Mouse (Mus musculus) heart, embryonic 13.5 days (tissue): ENCODE data around the gene Ankrd11. TPM values are rescaled to one million over a fixed set of nuclear protein-coding genes. Genes with fewer than 3 reads are reported as not detected.

Experiments
- ATAC-seq: fragments of 200-750 bp; cut with Nextera tagmentation; 2 replicates; pipeline ENCODE4 v1.8.0; 2017; ENCODE audit warnings: moderate TSS enrichment; ENCODE audit not compliant: insufficient number of reproducible peaks, low FRiP score, low TSS enrichment; ENCODE audit errors: extremely low read depth
- H3K27ac ChIP-seq: fragments of 300-500 bp; sonication (generic); replicated peaks from 2 replicates; pipeline ENCODE4 v1.5.1; 2015; ENCODE audit warnings: moderate library complexity, mild to moderate bottlenecking, inconsistent platforms
- H3K27me3 ChIP-seq: fragments of 300-500 bp; sonication (generic); replicated peaks from 2 replicates; pipeline ENCODE4 v1.6.1; 2015; ENCODE audit warnings: mild to moderate bottlenecking, inconsistent platforms
- H3K36me3 ChIP-seq: fragments of 300-500 bp; sonication (generic); 2 replicates; pipeline ENCODE4 v1.6.1; 2015; ENCODE audit warnings: mild to moderate bottlenecking, inconsistent platforms
- H3K4me1 ChIP-seq: fragments of 300-500 bp; sonication (generic); 2 replicates; pipeline ENCODE4 v1.6.1; 2015; ENCODE audit warnings: inconsistent platforms
- H3K4me2 ChIP-seq: fragments of 300-500 bp; sonication (generic); 2 replicates; pipeline ENCODE4 v1.6.1; 2015; ENCODE audit warnings: inconsistent platforms, mild to moderate bottlenecking, moderate library complexity
- H3K4me3 ChIP-seq: fragments of 300-500 bp; sonication (generic); 2 replicates; pipeline ENCODE4 v1.5.1; 2015; ENCODE audit warnings: moderate library complexity, mild to moderate bottlenecking, inconsistent platforms
- H3K9ac ChIP-seq: fragments of 300-500 bp; sonication (generic); 2 replicates; pipeline ENCODE4 v1.6.1; 2015; ENCODE audit warnings: inconsistent platforms, mild to moderate bottlenecking, moderate library complexity
- H3K9me3 ChIP-seq: fragments of 300-500 bp; sonication (generic); 2 replicates; pipeline ENCODE4 v1.6.1; 2016; ENCODE audit warnings: inconsistent platforms
- WGBS: fragments of 180-500 bp; shearing (Covaris S2); methylation state at CpG from one replicate; pipeline ENCODE4 v1.1.7; 2015; ENCODE audit warnings: mixed read lengths; 5-methylcytosine and 5-hydroxymethylcytosine counted together
- polyA plus RNA-seq: library from polyadenylated mRNA; unstranded; fragments of >200 nt; fragmentation: Nextera tagmentation; extraction: Ambion mirVana; gene quantifications from 2 replicates; pipeline ENCODE4 v1.2.1, GENCODE M21; 2015

Ankrd11 gene
- polyA plus RNA-seq, 1 experiment from 2014 or later, result 18.8 TPM

GRCm38 (mm10) chr8:123024226-123024625, 17.9 kb downstream of the Ankrd11 start:
- Histone ChIP-seq H3K9ac (no peak overlapping the region), H3K27ac (no peak overlapping the region), H3K4me2 (no peak overlapping the region), H3K27me3 (no peaks in the 10 kb centered on the region), H3K4me1 (peaks cover 52% of the 10 kb centered on the region), H3K36me3 (peaks cover 5% of the 10 kb centered on the region; the same call in 1 of the 2 replicates), H3K9me3 (no peaks in the 10 kb centered on the region), H3K4me3 (no peak overlapping the region)
- no peak for ATAC-seq
- 93% methylated on average over 2 of the region's 2 CpGs for WGBS

DNA sequence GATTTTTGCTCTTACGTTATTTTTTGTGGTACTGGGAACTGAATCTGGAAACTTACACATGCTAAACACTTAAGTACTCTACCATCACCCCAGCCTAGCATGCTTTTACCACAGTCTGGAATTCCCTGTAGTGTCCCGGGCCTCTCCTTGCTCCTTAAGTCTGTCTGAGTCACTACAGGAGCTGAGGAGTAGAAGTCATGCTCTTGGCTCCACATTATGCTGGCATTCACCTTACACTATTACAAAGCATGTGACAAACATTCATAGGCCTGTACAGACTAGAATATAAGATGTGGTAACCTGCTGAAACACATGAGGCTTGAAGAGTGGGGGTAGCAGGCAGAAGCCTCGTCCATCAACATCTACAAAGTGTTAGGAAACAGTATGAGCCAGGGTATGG, 19.4 kb downstream of the Ankrd11 start:
- no peaks in the 10 kb centered on the region for H3K9me3 ChIP-seq
- H3K4me2 ChIP-seq, result no peak overlapping the region
- H3K4me3 ChIP-seq, result no peak overlapping the region
- peaks cover 5% of the 10 kb centered on the region; the same call in 1 of the 2 replicates for H3K36me3 ChIP-seq
- no peak overlapping the region for H3K27ac ChIP-seq
- ATAC-seq, result no peak
- no peak overlapping the region for H3K9ac ChIP-seq
- peaks cover 62% of the 10 kb centered on the region for H3K4me1 ChIP-seq
- 59% methylated on average over 3 of the region's 3 CpGs for WGBS
- no peaks in the 10 kb centered on the region for H3K27me3 ChIP-seq

DNA sequence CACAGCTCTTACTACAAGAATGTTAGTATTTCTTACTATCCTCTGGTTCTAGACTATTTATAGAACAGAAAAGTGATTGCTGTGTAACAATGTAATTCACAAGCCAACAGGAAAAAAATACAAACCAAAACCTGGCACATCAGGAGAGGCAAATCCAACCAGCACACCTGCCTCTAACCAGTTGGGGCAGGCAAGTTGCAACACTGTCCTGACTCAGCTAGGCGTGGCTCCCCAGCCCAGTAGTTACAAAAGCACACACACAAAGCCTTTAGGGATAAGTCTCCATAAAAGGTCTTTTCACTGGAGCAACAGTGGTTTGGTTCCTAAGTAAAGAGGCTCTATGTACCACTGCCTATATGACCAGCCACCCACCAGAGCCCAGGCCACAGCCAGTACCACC, 20.8 kb downstream of the Ankrd11 start:
- Histone ChIP-seq H3K36me3 (peaks cover 11% of the 10 kb centered on the region), H3K9me3 (no peaks in the 10 kb centered on the region), H3K4me3 (no peak overlapping the region), H3K9ac (peak overlapping the region; percentile 24; the same call in 1 of the 2 replicates), H3K27ac (peak overlapping the region; percentile 33), H3K4me2 (no peak overlapping the region), H3K27me3 (no peaks in the 10 kb centered on the region), H3K4me1 (peaks cover 69% of the 10 kb centered on the region)
- WGBS, result 74% methylated on average over 1 of the region's 1 CpGs
- no peak for ATAC-seq

DNA sequence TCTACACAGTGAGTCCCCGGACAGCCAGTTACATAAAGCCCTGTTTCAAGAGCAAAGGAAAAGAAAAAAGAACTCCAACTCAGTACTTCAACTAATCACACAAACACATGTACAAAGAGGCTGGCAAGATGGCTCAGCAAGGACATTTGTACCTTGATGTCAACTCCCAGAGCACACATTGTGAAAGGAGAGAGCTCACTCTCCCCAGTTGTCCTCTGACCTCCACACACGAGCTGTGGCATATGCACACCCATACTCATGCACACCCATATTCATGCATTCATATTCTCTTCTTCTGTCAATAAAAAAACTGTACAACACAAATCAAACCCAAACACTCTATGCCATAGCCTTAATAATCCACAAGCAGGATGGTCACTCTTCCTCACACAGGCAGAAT, 21.2 kb downstream of the Ankrd11 start:
- H3K27ac ChIP-seq, result peak overlapping the region; percentile 33; the same call in 1 of the 2 replicates
- H3K4me3 ChIP-seq, result no peak overlapping the region
- ATAC-seq, result no peak
- H3K27me3 ChIP-seq, result no peaks in the 10 kb centered on the region
- 63% methylated on average over 2 of the region's 2 CpGs for WGBS
- peaks cover 11% of the 10 kb centered on the region for H3K36me3 ChIP-seq
- H3K9me3 ChIP-seq, result no peaks in the 10 kb centered on the region
- no peak overlapping the region for H3K9ac ChIP-seq
- no peak overlapping the region for H3K4me2 ChIP-seq
- H3K4me1 ChIP-seq, result peaks cover 69% of the 10 kb centered on the region

GRCm38 (mm10) chr8:123020084-123020483, 22.0 kb downstream of the Ankrd11 start:
- Histone ChIP-seq H3K36me3 (peaks cover 11% of the 10 kb centered on the region), H3K27ac (no peak overlapping the region), H3K27me3 (no peaks in the 10 kb centered on the region), H3K4me1 (peaks cover 75% of the 10 kb centered on the region), H3K4me3 (no peak overlapping the region), H3K9ac (no peak overlapping the region), H3K9me3 (no peaks in the 10 kb centered on the region), H3K4me2 (no peak overlapping the region)
- WGBS, result 66% methylated on average over 2 of the region's 2 CpGs
- ATAC-seq, result no peak

GRCm38 (mm10) chr8:123018484-123019164, 23.5 kb downstream of the Ankrd11 start:
- no peak overlapping the region for H3K27ac ChIP-seq
- H3K4me2 ChIP-seq, result no peak overlapping the region
- peaks cover 6% of the 10 kb centered on the region for H3K36me3 ChIP-seq
- H3K9me3 ChIP-seq, result no peaks in the 10 kb centered on the region
- H3K9ac ChIP-seq, result no peak overlapping the region
- ATAC-seq, result no peak
- H3K27me3 ChIP-seq, result no peaks in the 10 kb centered on the region
- no peak overlapping the region for H3K4me3 ChIP-seq
- 70% methylated on average over 4 of the region's 4 CpGs for WGBS
- peaks cover 88% of the 10 kb centered on the region for H3K4me1 ChIP-seq

DNA sequence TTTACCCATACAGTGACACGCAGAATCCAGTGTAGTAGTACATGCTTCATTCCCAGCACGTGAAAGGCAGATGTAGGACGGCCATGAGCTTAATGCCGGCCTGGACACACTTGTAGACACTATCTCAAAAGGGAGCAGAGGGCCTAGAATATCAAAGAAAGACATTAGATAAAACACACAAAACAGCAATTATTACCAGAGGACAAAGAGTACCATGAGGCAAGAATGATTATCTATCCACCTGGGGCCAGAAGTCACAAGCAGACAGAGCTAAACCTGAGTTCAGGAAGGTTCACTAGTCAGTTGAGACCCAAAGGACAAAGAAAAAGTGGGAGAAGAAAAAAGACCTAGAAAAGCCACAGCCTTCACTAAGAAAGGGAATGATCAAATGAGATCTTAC, 24.9 kb downstream of the Ankrd11 start:
- Histone ChIP-seq H3K9me3 (no peaks in the 10 kb centered on the region), H3K4me2 (no peak overlapping the region), H3K9ac (no peak overlapping the region), H3K4me3 (no peak overlapping the region), H3K27me3 (no peaks in the 10 kb centered on the region), H3K4me1 (peaks cover 77% of the 10 kb centered on the region), H3K27ac (no peak overlapping the region), H3K36me3 (peaks cover 11% of the 10 kb centered on the region)
- no peak for ATAC-seq
- 85% methylated on average over 4 of the region's 4 CpGs for WGBS

DNA sequence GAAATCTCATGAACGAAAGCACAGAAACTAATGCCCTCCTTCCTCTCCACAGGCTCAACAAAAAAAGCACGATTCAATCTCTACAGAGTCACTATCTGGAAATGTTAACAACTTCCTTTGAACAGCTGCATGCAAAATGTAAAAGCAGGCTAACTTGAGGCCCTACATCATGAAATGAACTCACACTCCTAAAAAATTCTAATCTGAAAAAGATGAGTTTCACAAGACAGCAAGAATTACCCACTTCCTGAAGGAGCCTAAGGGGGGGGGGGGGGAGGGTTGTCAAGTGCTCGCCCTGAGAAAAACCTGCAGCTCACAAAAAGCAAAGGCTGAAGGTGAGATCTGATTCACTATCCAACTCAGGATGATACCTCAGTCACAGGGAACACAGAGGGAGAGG, 27.0 kb downstream of the Ankrd11 start:
- 41% methylated on average over 3 of the region's 3 CpGs for WGBS
- H3K4me3 ChIP-seq, result no peak overlapping the region
- H3K9ac ChIP-seq, result no peak overlapping the region
- no peaks in the 10 kb centered on the region for H3K27me3 ChIP-seq
- H3K36me3 ChIP-seq, result peaks cover 11% of the 10 kb centered on the region
- H3K4me2 ChIP-seq, result no peak overlapping the region
- H3K9me3 ChIP-seq, result no peaks in the 10 kb centered on the region
- H3K27ac ChIP-seq, result no peak overlapping the region
- ATAC-seq, result no peak
- H3K4me1 ChIP-seq, result peaks cover 64% of the 10 kb centered on the region

DNA sequence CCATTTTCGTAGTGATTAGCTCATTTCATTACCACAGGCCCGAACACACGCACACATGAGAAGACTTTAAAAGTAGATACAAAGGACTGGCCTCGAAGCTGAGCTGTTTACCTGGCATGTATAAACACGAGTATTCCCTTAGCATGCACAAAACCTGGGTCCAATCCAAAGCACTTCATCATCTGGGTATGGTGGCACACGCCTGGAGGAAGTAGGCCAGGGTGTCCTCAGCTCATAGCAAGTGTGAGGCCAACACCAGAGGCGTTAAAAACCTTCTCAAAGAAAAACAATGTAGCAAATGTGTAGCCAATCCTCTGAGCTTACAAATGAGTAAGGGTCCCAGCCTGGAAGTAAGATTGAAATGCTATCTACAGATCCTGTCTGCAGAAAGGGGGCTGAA, 27.6 kb downstream of the Ankrd11 start:
- H3K4me2 ChIP-seq, result no peak overlapping the region

GRCm38 (mm10) chr8:123011321-123011720, 30.8 kb downstream of the Ankrd11 start:
- Histone ChIP-seq H3K4me2 (no peak overlapping the region), H3K9me3 (no peaks in the 10 kb centered on the region), H3K4me3 (no peak overlapping the region), H3K27me3 (no peaks in the 10 kb centered on the region), H3K36me3 (peaks cover 11% of the 10 kb centered on the region; the same call in 1 of the 2 replicates), H3K4me1 (peaks cover 66% of the 10 kb centered on the region), H3K27ac (no peak overlapping the region), H3K9ac (no peak overlapping the region)
- no peak for ATAC-seq

More for the DNA sequence above, 27.6 kb downstream of the Ankrd11 start:
- peaks cover 16% of the 10 kb centered on the region for H3K36me3 ChIP-seq
- no peaks in the 10 kb centered on the region for H3K9me3 ChIP-seq
- ATAC-seq, result no peak
- no peaks in the 10 kb centered on the region for H3K27me3 ChIP-seq
- WGBS, result 78% methylated on average over 7 of the region's 7 CpGs
- H3K4me1 ChIP-seq, result peaks cover 66% of the 10 kb centered on the region
- no peak overlapping the region for H3K4me3 ChIP-seq
- H3K27ac ChIP-seq, result no peak overlapping the region
- H3K9ac ChIP-seq, result 0 out of 2 replicates have a peak overlapping the region, but pooled peaks have one; percentile 33

GRCm38 (mm10) chr8:123005805-123006204, 36.3 kb downstream of the Ankrd11 start:
- no peaks in the 10 kb centered on the region for H3K9me3 ChIP-seq
- H3K27me3 ChIP-seq, result no peaks in the 10 kb centered on the region
- H3K4me3 ChIP-seq, result no peak overlapping the region
- peaks cover 6% of the 10 kb centered on the region; the same call in 1 of the 2 replicates for H3K36me3 ChIP-seq
- peaks cover 83% of the 10 kb centered on the region for H3K4me1 ChIP-seq
- 0 out of 2 replicates have a peak overlapping the region, but pooled peaks have one; percentile 12 for H3K27ac ChIP-seq
- H3K9ac ChIP-seq, result 0 out of 2 replicates have a peak overlapping the region, but pooled peaks have one; percentile 40
- no peak overlapping the region for H3K4me2 ChIP-seq
- 75% methylated on average over 5 of the region's 5 CpGs for WGBS
- ATAC-seq, result no peak

GRCm38 (mm10) chr8:123005328-123005727, 36.7 kb downstream of the Ankrd11 start:
- Histone ChIP-seq H3K4me1 (peaks cover 86% of the 10 kb centered on the region), H3K4me3 (no peak overlapping the region), H3K36me3 (peaks cover 6% of the 10 kb centered on the region; the same call in 1 of the 2 replicates), H3K27ac (0 out of 2 replicates have a peak overlapping the region, but pooled peaks have one; percentile 12), H3K27me3 (no peaks in the 10 kb centered on the region), H3K4me2 (no peak overlapping the region), H3K9ac (0 out of 2 replicates have a peak overlapping the region, but pooled peaks have one; percentile 40), H3K9me3 (no peaks in the 10 kb centered on the region)
- ATAC-seq, result no peak
- 53% methylated on average over 3 of the region's 3 CpGs for WGBS
